Mouse (Mus musculus) ES-Bruce4 (cell line): Measurements from ENCODE around the gene Atic.

Experiments
- CTCF ChIP-seq: IDR thresholded peaks from one replicate; pipeline ENCODE4 v1.8.1; 2011; ENCODE audit warnings: low read depth, low read length
- EP300 ChIP-seq: IDR thresholded peaks from 2 replicates; pipeline ENCODE4 v1.6.1; 2011; ENCODE audit warnings: low read depth, low read length; ENCODE audit not compliant: insufficient read depth
- POLR2A ChIP-seq: IDR thresholded peaks from one replicate; pipeline ENCODE4 v1.8.1; 2011; ENCODE audit warnings: low read length; ENCODE audit not compliant: insufficient read depth

GRCm38 (mm10) chr1:71595365-71595764 lies 38.4 kb downstream of the Atic start:
- TF ChIP-seq POLR2A = no peak
- TF ChIP-seq CTCF = no peak
- no peak for TF ChIP-seq EP300
